Mouse (Mus musculus): ENCODE measurements around the gene Veph1.

- TF ChIP-seq HCFC1 (IDR thresholded peaks at IDR 0.05; ENCODE audit: borderline replicate concordance, insufficient read depth, low read length) = no peak
- peak; percentile 75 for TF ChIP-seq MAFK (IDR thresholded peaks at IDR 0.05; ENCODE audit: insufficient read depth, low read depth, low read length)
- TF ChIP-seq ZNF384 (IDR thresholded peaks at IDR 0.05; ENCODE audit: low read depth, low read length) = no peak
- no peak for TF ChIP-seq ZC3H11A (IDR thresholded peaks at IDR 0.05; ENCODE audit: borderline replicate concordance, low read depth, low read length)
Measured at GRCm38 (mm10) chr3:66221243-66221611, 75.4 kb downstream of the Veph1 start.
